Mouse (Mus musculus) layer of hippocampus, adult 11-12 months (tissue): ENCODE measurements around the gene Ddah2.

Source experiments
- DNase-seq: peaks from one replicate; pipeline ENCODE4 v3.0.0; 2022; ENCODE audit warnings: low spot score

Gene Ddah2

DNA sequence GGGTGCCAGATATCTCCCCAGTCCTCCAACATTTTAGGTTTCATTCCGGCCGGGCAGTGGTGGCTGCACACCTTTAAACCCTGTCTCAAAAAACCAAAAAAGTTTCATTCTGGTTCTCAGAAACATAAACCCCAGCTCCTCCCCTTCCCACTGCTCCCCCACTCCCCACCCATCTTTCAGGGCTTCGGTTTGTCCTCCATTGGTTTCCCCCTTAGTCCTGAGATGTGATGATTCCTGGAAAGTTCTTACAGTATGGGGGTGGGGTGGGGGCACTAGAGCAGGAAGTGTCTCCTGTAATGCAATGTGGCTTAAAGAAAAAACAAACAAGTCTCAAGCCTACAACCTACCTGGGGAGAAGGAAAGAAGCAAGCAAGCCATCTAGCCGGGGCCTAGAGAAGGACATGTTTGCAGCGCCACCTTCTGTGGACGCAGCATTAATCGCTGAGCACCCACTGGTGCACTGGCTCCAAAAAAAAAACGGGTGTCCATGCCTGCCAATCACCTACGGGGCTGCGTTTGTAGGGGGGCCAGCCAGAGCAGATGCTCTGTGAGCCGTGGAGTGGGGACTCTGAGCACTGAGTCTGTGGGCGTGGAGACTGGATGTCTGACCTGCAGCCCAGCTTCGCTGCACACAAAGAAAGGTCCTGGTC, 47.0 kb downstream of the Ddah2 start:
- no peak for DNase-seq

DNA sequence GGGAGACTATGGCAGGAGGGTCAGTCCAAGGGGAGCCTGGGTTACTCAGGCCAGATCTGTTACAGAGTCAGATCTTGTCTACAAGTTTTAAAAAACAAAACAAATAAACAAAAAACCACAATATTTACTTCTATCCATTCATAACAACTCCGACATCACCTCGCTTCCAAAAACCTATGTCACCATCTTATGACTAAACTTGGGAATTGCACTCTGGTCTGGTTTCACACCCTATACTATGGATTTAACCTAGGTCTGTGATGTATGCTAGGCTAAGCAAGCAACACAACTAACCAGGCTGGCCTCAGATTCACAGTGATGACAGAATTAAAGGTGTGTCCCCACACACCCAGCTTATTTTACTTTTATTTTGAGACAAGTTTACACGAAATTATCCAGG, 47.7 kb downstream of the Ddah2 start:
- no peak for DNase-seq

DNA sequence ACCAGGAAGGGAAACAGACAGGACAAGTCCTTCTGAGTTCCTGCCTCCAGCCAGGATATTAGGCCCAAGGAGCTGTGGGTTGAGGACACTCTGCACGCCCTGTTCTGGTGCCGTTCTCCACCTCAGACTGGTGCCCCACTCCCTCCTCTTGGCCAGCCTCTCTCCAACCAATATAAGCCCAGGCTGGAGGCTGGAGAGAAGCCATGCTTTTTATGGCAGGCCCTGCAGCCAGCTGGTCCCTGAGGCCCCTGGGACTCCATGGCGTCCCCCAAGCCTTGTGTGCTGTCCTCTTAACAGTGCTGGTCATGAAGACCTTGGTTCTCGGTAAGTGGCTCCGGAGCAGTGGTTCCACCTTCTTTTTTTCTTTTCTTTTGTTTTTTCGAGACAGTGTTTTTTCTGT, 49.3 kb downstream of the Ddah2 start, which contains the start of gene Ly6g5c:
Gene Ly6g5c, plus strand, starts transcription at position 183 of the 400 bp plus-strand sequence.
- DNase-seq, result no peak
